Mouse (Mus musculus) heart, postnatal 14 days (tissue): ENCODE data around the gene Auts2. TPM values are rescaled to one million over a fixed set of nuclear protein-coding genes. Genes with fewer than 3 reads are reported as not detected.
A peak's percentile ranks its signal among the peaks of the same experiment; 100 is the strongest.

Experiments
- DNase-seq, 2 experiments: peaks; one replicate each; pipeline ENCODE4 v3.0.0; 2021 to 2022
- intact Hi-C: fragments of 180-260 bp; cut with DNase I; formaldehyde crosslinking; loops from one replicate; pipeline ENCODE4 v1.15.1; 2025
- total RNA-seq, 2 experiments: library from RNA; stranded (reverse); gene quantifications; 2 replicates each; pipeline ENCODE4 v1.2.3; 2021

The Auts2 gene
- total RNA-seq, 2 experiments from 2014 or later: 43.1 to 47.3 TPM

DNA sequence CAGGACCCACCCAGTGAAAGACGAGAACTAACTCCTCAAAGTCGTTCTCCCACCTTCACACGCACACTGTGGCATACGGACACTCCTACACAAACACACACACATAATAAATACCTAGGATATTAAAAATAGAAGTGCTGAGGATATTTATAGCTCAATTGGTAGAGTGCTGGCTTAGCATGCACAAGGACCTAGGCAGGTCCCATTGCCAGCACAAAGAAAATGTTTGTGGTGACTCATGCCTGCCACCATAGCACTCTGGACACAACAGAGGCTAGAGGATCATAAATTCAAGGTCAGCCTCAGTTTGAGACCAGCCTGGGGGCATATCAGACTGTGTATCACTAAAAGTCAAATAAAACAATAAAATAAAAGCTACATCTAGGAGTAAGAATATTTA is 815.2 kb downstream of the Auts2 start:
- intact Hi-C loops: no loop called here
- DNase-seq: no peak

DNA sequence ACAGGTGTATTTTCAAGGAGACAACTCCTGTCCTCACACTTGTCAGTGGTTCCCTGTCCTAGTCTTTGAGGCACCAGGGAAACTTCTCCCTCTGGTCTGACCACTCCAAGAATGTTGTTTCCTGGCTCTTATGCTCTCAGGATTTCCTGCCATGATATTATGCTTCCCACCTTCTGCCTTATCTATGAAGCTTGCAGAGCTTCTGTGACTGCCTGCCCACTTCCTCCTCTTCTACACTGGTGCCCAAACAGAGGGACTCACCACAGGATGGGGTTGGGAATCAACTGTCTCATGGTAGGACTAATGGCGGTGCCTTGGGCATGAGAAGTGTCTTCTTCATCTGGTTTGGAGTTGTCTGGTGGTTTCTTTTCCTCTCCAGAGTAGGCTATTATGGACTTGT is 818.6 kb downstream of the Auts2 start:
- intact Hi-C loops: no loop called here
- DNase-seq: no peak

DNA sequence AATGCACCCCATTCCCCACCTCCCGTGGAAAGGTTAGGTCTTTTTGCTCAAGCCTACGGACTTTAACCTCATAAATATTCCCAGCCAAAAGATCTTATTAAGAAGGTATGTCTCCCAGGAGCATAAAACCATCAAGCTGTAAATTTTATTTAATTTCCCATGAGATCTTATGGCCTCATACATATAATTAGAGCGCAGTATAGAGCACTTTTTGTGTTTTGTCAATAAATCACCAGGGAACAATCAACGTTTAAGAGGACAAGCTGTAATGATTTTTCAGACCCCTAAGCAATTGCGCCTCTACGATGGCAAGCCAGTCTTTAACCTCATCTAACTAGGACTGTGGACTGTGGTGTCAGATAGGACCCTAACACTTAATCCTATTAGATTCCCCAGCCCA is 820.4 kb downstream of the Auts2 start:
- intact Hi-C loops: no loop called here
- no peak for DNase-seq

DNA sequence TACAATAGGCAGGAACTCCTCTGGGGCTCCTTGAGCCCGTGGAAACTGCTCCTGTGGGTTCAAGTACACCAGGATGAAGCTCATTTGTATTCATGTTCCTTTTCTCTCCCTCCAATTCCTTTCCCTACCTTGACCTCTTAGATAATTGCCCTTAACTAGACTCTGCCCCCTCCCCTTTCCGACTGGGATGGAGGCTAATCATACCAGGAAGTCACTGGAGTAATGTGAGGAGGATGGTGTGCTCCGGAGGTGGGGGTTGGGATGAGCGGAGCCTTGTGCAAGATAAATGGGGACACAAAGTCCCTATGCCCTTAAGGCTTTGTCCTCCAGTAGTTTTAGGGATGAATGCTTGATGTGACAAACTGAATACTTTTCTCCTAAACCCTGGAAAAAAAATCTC is 820.8 kb downstream of the Auts2 start:
- no peak for DNase-seq
- intact Hi-C loops: no loop called here

DNA sequence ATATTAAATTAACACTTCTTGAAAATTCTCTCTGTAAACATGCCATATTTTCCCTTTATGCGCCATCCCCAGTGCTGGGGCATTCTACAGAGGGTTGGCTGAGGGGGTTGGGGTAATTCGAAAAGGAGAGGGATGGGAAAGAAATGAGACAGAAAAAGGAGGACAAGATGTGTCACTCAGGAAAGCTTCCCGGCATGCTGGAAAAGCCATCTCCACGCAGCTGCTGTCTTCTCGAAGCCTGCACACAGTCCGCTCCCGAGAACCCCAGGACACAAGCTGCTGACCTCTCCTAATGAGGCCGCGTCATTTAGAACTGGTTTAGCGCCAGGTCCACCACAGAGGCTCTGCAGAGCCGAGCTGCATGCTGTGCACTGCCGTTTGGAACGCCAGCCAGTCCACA is 825.1 kb downstream of the Auts2 start:
- intact Hi-C loops: no loop called here
- no peak for DNase-seq

DNA sequence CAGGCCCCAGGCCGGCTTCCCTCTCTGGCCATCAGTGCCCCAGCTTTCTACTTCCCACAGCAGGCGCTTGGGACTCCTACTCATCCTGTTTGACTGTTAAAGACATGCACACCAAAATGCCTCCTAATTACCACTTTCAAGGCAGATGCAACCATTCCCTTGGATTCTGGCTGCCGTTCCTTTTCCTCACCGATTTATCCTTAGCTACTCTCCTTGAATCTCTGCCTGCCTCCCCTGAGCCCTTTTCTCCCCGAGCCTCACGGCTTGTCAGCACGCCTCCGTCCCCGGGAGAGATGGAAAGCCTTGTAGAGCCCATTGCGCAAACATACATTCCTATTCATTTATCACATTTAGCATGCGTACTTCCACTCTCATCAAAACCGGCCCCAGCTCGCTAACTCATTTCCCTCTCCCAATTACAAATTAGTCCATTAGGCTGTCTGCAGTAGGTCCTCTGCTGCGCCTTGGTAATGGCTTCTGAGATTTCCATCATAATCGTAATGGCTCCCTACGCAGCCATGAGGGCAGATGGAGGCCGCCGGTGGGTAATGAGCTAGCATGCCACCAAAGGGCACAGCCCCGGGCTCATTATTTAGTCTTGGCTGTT is 825.7 kb downstream of the Auts2 start:
- DNase-seq: no peak
- intact Hi-C loops: no loop called here

DNA sequence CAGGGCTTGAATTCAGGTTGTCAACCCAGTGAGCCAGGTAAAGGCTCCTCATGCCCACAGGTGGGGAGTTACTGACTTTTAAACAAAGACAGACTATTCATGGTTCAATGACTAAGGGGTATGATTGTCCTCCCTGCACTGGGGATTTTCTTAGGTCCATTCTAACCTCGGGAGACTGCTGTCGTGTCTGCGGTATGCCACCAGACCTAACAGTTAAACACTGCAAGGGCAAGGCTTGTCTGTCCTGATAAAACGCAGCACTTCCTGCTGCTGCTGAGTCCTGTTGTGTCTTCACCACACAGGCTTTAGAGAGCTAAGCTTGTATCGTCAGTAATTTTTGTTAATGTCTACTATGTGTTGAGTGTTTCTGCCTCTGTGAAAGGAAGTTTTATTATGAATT is 828.2 kb downstream of the Auts2 start:
- intact Hi-C loops: no loop called here
- DNase-seq: no peak

DNA sequence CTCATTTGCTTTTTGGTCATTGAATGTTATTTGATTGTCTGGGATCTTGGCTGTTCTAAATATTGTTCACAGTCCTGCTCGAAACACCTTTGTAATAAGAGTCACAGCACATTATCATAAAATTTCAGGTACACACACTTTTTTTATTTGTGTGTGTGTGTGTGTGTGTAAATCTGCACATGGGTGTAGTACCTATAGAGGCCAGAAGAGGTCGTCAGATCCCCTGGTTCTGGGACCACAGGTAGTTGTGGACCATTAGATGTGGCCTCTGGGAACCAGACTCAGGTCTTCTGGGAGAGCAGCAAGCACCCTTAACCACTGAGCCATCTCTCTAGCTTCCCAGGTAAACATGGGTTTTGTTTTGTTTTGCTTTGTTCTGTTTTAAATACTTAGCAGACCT is 830.7 kb downstream of the Auts2 start:
- intact Hi-C loops: no loop called here
- DNase-seq: no peak

DNA sequence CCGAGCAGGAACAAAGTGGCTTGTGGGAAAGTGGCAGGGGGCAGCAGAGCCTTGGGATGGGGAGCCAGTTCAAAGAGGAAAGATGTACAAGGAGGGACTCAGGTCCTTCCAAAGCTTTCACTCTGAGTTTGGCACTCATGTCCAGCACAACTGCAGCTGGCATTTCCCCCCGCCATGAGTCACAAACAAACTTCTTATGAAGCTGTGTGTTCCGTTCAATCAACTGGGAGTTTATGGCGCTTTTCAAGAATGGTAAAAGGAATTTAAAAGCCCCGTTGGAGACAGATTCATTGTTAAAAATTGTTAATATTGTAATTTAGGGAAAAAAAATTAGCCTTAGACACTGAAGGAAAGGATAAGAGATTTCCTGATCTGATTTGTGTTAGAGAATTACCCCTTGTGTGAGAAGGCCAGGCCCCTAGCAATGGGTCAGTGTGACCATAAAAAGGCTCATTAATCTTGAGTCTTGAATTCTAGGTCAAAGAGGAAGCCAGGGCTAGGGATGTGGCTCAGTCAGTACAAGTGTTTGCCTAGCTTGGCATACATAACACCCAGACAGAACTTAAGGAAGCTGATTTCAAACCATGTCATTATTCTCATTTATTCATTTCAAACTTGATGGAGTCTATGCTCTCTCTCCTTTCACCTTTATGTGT is 831.5 kb downstream of the Auts2 start:
- DNase-seq: no peak
- intact Hi-C loops: no loop called here

DNA sequence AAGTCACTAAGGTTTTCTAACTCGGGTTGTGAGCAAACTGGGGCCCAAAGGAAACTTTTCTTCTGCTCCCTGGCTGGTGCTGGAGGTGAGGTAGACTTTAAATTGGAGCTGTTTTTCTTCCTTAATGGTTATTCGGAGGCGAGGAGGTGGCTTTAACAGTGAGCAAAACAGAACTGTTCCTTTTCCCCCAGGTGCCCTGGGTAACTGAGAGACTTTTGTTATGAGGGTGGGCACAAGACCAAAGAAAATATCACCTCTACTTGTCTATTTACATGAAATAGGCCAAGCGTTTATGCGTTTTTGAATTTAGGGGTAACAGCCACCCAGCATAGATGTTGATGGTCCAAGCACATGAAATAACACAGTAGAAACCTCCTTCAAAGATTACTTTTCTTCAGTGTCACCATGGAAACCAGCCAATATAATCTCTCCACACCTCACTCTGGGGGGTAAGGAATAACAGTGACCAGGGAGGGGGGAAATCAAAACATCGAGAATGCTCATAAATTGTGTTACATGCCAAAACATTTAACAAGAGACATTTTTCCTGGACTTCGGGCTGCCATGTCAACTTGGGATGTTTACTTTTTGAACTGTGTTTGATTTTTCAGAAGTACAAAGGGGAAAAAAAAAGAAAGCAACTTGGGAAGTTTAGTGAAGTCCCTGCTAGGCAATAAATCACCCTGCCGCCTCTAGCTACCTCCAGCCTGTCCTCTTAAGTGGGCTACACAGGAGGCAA is 832.2 kb downstream of the Auts2 start:
- DNase-seq: no peak
- intact Hi-C loops: no loop called here

DNA sequence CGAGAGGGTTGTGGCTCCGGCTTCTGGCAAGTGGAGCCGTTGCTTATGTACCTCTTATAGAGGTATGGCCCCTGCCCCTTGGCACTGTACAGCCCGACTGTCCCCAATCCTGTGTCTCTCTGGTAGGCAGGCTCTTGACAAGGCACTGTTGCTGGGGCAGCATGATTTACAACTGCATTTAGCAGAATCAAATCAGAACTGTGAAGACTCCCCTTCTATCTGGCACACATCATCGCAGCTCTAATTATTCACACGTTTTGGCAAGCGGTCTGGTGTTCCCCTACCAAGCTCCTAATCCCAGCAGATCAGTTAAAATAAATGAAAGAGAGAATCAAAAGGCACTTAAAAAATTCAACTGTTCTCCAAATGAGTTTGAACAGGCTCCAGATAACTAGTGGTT is 835.7 kb downstream of the Auts2 start:
- no peak for DNase-seq
- intact Hi-C loops: no loop called here

DNA sequence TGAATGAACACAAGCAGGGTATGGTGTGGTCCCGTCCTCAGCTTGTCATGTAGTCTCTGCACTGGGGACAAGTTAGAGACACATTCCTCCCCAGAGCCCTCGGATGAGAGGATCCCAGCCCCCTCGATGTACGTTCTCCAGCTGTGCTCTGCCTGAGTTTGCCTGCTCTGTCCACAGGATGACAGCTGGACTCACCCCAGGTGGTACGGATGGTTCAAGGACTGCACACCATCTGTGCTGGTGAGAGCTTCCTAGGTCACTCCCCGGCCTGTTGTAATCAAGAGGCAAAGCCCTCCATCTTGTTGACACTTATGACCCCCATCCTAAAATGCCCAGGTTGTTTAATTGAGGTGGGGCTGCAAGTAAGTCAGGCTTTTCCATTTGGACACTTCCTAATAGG is 839.4 kb downstream of the Auts2 start:
- intact Hi-C loops: no loop called here
- no peak for DNase-seq

DNA sequence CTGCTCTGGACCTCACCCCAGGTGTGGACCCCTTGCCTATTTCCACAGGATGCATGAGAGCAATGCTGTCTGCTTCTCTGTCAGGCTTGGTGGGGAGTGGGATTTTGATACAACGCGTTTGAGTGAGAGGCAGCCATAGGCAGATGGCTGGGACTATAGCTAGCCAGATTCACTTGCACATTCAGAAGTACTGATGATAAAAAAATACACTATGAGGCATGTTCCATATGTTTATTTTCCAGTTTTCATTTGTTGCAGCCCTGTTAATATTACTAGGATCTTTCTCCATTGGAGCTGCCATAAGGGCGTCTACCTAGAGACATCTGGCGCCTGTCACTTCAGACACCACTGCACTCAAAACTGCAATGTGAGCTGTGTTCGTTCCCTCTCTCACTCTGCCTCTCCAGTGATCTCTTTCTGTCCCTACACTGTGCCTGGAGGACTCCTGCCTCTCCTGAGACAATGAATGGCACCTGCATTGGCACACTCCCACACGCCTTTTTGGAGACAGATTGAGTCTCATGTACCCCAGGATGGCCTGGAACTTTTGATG is 840.2 kb downstream of the Auts2 start:
- intact Hi-C loops: no loop called here
- DNase-seq: no peak

DNA sequence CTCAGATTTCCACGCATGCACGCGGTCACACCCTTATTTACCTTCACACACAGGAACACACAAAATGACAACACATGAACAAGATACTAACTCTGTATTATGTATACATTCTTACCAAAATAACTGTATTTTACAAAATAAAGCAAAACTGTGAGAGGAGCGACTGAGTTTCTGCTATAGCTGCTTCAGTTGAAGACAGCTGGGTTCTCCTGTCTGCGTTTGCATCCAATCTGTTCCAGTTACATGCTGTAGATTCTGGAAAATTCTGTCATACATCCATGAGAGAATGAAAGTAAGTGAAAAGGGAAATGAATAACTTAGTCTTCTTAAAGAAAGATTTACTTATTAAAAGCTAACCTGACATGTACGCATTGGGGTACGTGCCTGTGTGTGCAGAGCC is 844.2 kb downstream of the Auts2 start:
- no peak for DNase-seq
- intact Hi-C loops: no loop called here

DNA sequence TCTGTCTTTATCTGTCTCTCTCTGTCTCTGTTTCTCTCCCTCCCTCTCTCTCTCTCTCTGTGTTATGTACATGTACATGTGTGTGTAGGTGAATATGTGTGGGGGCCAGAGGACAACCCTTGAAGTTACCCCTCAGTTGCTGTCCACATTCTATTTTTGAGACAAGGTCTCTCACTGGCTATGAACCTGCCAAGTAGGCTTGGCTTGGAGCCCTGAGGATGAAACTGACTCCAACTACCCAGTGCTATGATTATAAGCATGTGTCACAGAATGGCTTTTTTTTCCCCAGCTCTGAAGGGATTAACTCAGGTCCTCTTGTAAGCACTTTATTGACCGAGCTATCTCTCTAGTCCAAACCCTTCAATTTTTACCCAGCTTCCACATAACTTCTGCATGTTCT is 852.4 kb downstream of the Auts2 start:
- intact Hi-C loops: no loop called here
- peak; percentile 44 to 53 for DNase-seq

DNA sequence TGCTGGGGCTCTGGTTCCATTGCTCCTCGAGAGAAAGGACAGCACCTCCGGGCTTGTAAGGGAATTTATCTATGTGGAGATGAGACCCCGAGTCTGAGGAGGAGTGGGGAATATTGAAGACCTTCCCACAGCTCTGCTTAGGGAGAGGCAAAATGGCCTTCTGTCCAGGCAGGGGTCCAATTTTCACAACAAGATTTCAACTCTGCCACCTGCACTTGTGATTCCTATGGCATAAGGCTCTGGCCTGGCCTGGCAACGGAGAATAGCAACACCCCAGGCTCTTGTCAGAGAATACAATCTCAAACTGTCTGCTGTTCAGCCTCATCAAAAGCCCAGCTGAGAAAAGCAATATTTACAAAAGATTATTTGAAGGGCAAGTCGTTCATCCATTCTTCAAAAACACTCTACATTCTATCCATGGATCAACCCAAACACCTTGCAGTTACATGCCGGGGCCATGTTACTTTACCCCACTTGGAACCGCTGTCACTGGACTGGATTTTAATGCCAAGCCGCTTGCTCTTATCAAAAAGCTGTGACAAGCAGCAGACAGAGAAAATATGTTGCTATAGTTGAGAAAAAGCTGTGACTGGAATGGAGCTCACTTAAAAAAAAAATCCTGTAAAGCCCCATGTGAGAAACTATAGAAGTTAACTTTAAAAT is 856.1 kb downstream of the Auts2 start:
- intact Hi-C loops: no loop called here
- DNase-seq: peak in 1 of 2 experiments; percentile 41

DNA sequence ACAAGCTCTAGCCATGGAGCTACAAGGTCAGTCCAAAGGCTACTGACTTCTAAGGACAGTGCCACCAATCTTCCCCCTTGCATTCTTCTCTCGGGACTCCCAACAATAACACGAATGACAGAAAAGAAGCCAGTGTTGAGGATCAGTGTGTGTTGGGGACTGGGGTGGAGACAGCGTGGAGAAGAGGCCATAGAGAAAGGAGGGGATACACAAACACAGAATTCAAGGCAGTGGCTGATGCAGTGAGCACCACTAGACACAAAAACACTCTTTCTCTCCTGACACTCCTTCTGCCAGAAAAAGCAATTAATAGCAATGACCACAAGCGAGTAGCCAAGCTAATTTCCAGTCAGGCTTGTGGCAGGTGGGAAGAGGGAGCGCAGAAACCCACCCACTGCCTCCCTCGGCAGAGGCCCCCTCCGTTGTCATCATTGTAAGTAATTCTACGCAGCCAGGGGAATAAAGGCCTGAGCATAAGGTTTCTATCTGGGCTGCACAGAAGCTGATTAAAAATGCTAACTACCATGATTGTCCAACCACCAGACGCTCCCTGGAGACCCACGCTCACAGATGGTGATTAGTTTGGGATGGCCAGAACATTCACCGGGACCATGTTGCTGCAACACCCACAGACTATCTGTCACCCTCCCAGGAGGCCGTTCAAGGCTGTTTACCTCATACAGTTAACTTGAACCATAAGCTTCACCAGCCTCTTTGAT is 862.9 kb downstream of the Auts2 start:
- no peak for DNase-seq
- intact Hi-C loops: no loop called here

DNA sequence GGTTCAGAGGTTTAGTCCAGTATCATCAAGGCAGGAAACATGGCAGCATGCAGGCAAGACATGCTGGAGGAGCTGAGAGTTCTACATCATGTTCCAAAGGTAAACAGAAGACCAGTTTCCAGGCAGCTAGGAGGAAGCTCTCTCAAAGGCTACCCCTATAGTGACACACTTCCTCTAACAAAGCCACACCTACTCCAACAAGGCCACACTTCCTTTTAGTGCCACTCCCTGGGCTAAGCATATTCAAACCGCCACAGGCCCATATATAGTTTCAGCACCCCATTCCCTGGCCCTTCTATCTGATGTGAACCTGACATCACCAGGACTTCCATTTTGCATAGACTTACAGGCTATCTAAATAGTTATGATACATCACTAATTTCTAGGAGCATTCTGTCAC is 863.6 kb downstream of the Auts2 start:
- DNase-seq: no peak
- intact Hi-C loops: no loop called here

DNA sequence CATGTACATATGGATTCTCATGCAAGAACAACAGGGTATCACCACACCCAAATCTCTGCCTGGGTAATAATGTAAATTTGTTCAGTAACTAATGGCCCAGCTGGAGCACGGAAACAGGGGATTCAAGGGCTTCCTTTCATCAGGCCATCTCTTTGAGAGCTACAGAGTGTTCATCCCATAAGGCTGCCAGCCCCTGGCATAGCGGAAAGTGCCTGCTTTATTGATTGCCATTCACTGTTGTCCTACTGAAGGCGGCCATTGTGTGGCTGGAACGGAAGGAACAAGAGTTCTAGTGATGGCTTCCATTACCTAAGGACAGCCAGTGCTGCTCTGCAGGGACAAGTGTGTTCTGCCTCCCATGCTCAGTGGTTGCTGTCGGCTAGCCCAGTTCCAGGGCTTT is 865.6 kb downstream of the Auts2 start:
- DNase-seq: no peak
- intact Hi-C loops: no loop called here

DNA sequence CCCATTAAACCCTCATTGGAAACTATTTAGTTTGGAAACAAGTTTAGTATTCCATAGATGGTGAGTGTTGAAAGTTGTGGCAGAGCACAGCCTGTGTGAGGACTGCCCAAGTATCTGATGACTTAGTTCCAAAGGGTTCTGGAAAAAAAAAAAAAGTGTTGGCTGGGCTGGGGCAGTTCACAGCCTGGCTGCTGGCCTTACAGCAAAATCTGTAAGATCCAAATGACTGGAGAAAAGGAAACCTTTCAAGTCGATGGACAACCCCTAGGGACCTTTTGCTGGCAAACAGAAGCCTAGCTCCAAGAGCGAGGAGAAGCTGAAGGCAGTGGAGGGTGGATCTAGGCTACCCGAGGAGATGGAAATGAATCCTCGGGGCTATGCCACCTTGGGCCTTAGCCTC is 869.4 kb downstream of the Auts2 start:
- intact Hi-C loops: no loop called here

DNA sequence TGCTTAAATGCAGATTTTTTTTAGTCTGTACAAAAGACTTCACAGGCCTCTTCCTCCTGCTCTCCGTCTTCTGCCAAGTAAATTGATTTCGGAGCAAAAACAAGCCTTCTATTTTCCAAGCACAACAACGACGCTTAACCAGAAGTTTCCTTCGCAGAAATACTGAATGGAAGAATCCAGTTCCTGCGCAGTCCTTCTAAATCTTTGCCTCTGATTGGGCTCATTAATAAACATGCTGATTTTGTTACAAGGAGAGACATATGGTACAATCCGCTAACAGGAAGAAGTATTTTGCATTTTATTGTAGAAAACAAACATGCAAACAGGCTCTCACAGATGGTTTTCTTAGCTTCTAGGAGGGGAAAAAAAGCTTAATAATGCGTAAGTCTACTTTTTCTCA is 878.1 kb downstream of the Auts2 start:
- intact Hi-C loops: no loop called here
- no peak for DNase-seq

More for the DNA sequence above, 869.4 kb downstream of the Auts2 start:
- peak; percentile 13 to 45 for DNase-seq
